Mouse (Mus musculus): ENCODE measurements around the gene Cdkn1a. TPM values are rescaled to one million over a fixed set of nuclear protein-coding genes. Genes with fewer than 3 reads are reported as not detected.

The Cdkn1a gene
- polyA plus RNA-seq, 1 experiment from 2014 or later, result 28.3 TPM

- Histone ChIP-seq H3K4me1 (peaks cover 36% of the 10 kb centered on the region), H3K4me2 (no peak overlapping the region), H3K4me3 (no peak overlapping the region), H3K36me3 (no peaks in the 10 kb centered on the region), H3K27me3 (peaks cover 25% of the 10 kb centered on the region), H3K9me3 (no peaks in the 10 kb centered on the region), H3K27ac (no peak overlapping the region), H3K9ac (no peak overlapping the region)
- ATAC-seq (ENCODE audit: borderline replicate concordance, extremely low read depth, low FRiP score, low TSS enrichment), result no peak
- WGBS, result 15% methylated on average over 6 of the region's 6 CpGs
Measured at GRCm38 (mm10) chr17:29091348-29091944, 670 bp downstream of the Cdkn1a start.

- Histone ChIP-seq H3K36me3 (no peaks in the 10 kb centered on the region), H3K9me3 (no peaks in the 10 kb centered on the region), H3K4me2 (no peak overlapping the region), H3K4me3 (no peak overlapping the region), H3K27ac (no peak overlapping the region), H3K9ac (no peak overlapping the region), H3K27me3 (peaks cover 25% of the 10 kb centered on the region), H3K4me1 (peaks cover 36% of the 10 kb centered on the region)
- no peak for ATAC-seq (ENCODE audit: borderline replicate concordance, extremely low read depth, low FRiP score, low TSS enrichment)
- WGBS, result 41% methylated on average over 5 of the region's 5 CpGs
Measured at GRCm38 (mm10) chr17:29092497-29092896, 1.7 kb downstream of the Cdkn1a start.

GRCm38 (mm10) chr17:29093110-29093952 is 2.6 kb downstream of the Cdkn1a start:
- 6% methylated on average over 36 of the region's 36 CpGs for WGBS
- peaks cover 25% of the 10 kb centered on the region for H3K27me3 ChIP-seq
- no peak overlapping the region for H3K27ac ChIP-seq
- H3K4me3 ChIP-seq, result peak overlapping the region; percentile 48
- H3K4me1 ChIP-seq, result peaks cover 36% of the 10 kb centered on the region
- H3K36me3 ChIP-seq, result no peaks in the 10 kb centered on the region
- no peaks in the 10 kb centered on the region for H3K9me3 ChIP-seq
- H3K9ac ChIP-seq, result no peak overlapping the region
- H3K4me2 ChIP-seq, result peak overlapping the region; percentile 84
- ATAC-seq (ENCODE audit: borderline replicate concordance, extremely low read depth, low FRiP score, low TSS enrichment), result peak; percentile 80

GRCm38 (mm10) chr17:29093961-29094309 is 3.2 kb downstream of the Cdkn1a start:
- H3K9me3 ChIP-seq, result no peaks in the 10 kb centered on the region
- peak overlapping the region; percentile 38 for H3K9ac ChIP-seq
- peak overlapping the region; percentile 48 for H3K4me3 ChIP-seq
- H3K27ac ChIP-seq, result no peak overlapping the region; the same call in 1 of the 2 replicates
- peak overlapping the region; percentile 84 for H3K4me2 ChIP-seq
- no peaks in the 10 kb centered on the region for H3K36me3 ChIP-seq
- peaks cover 25% of the 10 kb centered on the region for H3K27me3 ChIP-seq
- 0% methylated on average over 24 of the region's 24 CpGs for WGBS
- ATAC-seq (ENCODE audit: borderline replicate concordance, extremely low read depth, low FRiP score, low TSS enrichment), result no peak
- H3K4me1 ChIP-seq, result peaks cover 36% of the 10 kb centered on the region

GRCm38 (mm10) chr17:29094310-29095181 is 3.8 kb downstream of the Cdkn1a start:
- H3K27me3 ChIP-seq, result peaks cover 25% of the 10 kb centered on the region
- peak overlapping the region; percentile 38 for H3K9ac ChIP-seq
- peak overlapping the region; percentile 48 for H3K4me3 ChIP-seq
- H3K4me1 ChIP-seq, result peaks cover 36% of the 10 kb centered on the region
- under 1% methylated on average over 71 of the region's 71 CpGs for WGBS
- peak; percentile 41 for ATAC-seq (ENCODE audit: borderline replicate concordance, extremely low read depth, low FRiP score, low TSS enrichment)
- H3K4me2 ChIP-seq, result peak overlapping the region; percentile 84
- peak overlapping the region; percentile 43; the same call in 1 of the 2 replicates for H3K27ac ChIP-seq
- H3K9me3 ChIP-seq, result no peaks in the 10 kb centered on the region
- no peaks in the 10 kb centered on the region for H3K36me3 ChIP-seq

GRCm38 (mm10) chr17:29095201-29095733 is 4.5 kb downstream of the Cdkn1a start:
- WGBS, result under 1% methylated on average over 44 of the region's 44 CpGs
- no peaks in the 10 kb centered on the region for H3K36me3 ChIP-seq
- H3K9ac ChIP-seq, result peak overlapping the region; percentile 38
- H3K9me3 ChIP-seq, result no peaks in the 10 kb centered on the region
- peaks cover 25% of the 10 kb centered on the region for H3K27me3 ChIP-seq
- peaks cover 36% of the 10 kb centered on the region for H3K4me1 ChIP-seq
- peak overlapping the region; percentile 84 for H3K4me2 ChIP-seq
- peak overlapping the region; percentile 48 for H3K4me3 ChIP-seq
- ATAC-seq (ENCODE audit: borderline replicate concordance, extremely low read depth, low FRiP score, low TSS enrichment), result peak; percentile 72
- H3K27ac ChIP-seq, result peak overlapping the region; percentile 43

GRCm38 (mm10) chr17:29096245-29096644 is 5.5 kb downstream of the Cdkn1a start:
- WGBS, result 90% methylated on average over 6 of the region's 6 CpGs
- no peaks in the 10 kb centered on the region for H3K36me3 ChIP-seq
- peaks cover 25% of the 10 kb centered on the region for H3K27me3 ChIP-seq
- H3K9me3 ChIP-seq, result no peaks in the 10 kb centered on the region
- H3K4me1 ChIP-seq, result peaks cover 27% of the 10 kb centered on the region
- ATAC-seq (ENCODE audit: borderline replicate concordance, extremely low read depth, low FRiP score, low TSS enrichment), result no peak
- no peak overlapping the region for H3K9ac ChIP-seq
- H3K27ac ChIP-seq, result no peak overlapping the region
- H3K4me3 ChIP-seq, result no peak overlapping the region
- no peak overlapping the region for H3K4me2 ChIP-seq

GRCm38 (mm10) chr17:29096851-29097561 is 6.2 kb downstream of the Cdkn1a start:
- Histone ChIP-seq H3K27me3 (peaks cover 24% of the 10 kb centered on the region), H3K9me3 (no peaks in the 10 kb centered on the region), H3K4me1 (peaks cover 23% of the 10 kb centered on the region), H3K27ac (no peak overlapping the region), H3K9ac (no peak overlapping the region), H3K4me2 (no peak overlapping the region), H3K36me3 (no peaks in the 10 kb centered on the region), H3K4me3 (no peak overlapping the region)
- WGBS, result 68% methylated on average over 7 of the region's 7 CpGs
- ATAC-seq (ENCODE audit: borderline replicate concordance, extremely low read depth, low FRiP score, low TSS enrichment), result no peak

GRCm38 (mm10) chr17:29098291-29098690 is 7.5 kb downstream of the Cdkn1a start:
- H3K4me3 ChIP-seq, result no peak overlapping the region
- no peaks in the 10 kb centered on the region for H3K36me3 ChIP-seq
- no peaks in the 10 kb centered on the region for H3K9me3 ChIP-seq
- peaks cover 21% of the 10 kb centered on the region for H3K4me1 ChIP-seq
- no peak overlapping the region for H3K27ac ChIP-seq
- WGBS, result 94% methylated on average over 24 of the region's 24 CpGs
- H3K4me2 ChIP-seq, result no peak overlapping the region
- peaks cover 11% of the 10 kb centered on the region for H3K27me3 ChIP-seq
- no peak for ATAC-seq (ENCODE audit: borderline replicate concordance, extremely low read depth, low FRiP score, low TSS enrichment)
- no peak overlapping the region for H3K9ac ChIP-seq

- H3K27me3 ChIP-seq, result peaks cover 8% of the 10 kb centered on the region; the same call in 1 of the 2 replicates
- no peak overlapping the region for H3K4me2 ChIP-seq
- H3K9me3 ChIP-seq, result no peaks in the 10 kb centered on the region
- no peak for ATAC-seq (ENCODE audit: borderline replicate concordance, extremely low read depth, low FRiP score, low TSS enrichment)
- no peaks in the 10 kb centered on the region for H3K36me3 ChIP-seq
- H3K9ac ChIP-seq, result no peak overlapping the region
- WGBS, result 76% methylated on average over 8 of the region's 8 CpGs
- no peak overlapping the region for H3K27ac ChIP-seq
- peaks cover 13% of the 10 kb centered on the region for H3K4me1 ChIP-seq
- no peak overlapping the region for H3K4me3 ChIP-seq
Measured at GRCm38 (mm10) chr17:29099076-29099475, 8.3 kb downstream of the Cdkn1a start.

- H3K4me2 ChIP-seq, result no peak overlapping the region
- H3K27me3 ChIP-seq, result no peaks in the 10 kb centered on the region
- H3K36me3 ChIP-seq, result no peaks in the 10 kb centered on the region
- no peaks in the 10 kb centered on the region for H3K9me3 ChIP-seq
- H3K4me1 ChIP-seq, result 0 out of 2 replicates have a peak, but pooled peaks cover 2% of the 10 kb centered on the region
- H3K4me3 ChIP-seq, result no peak overlapping the region
- no peak overlapping the region for H3K9ac ChIP-seq
- WGBS, result 92% methylated on average over 7 of the region's 7 CpGs
- no peak for ATAC-seq (ENCODE audit: borderline replicate concordance, extremely low read depth, low FRiP score, low TSS enrichment)
- no peak overlapping the region for H3K27ac ChIP-seq
Measured at GRCm38 (mm10) chr17:29100627-29101026, 9.9 kb downstream of the Cdkn1a start.
